Mouse (Mus musculus): ENCODE measurements around the gene Spem2. TPM values are rescaled to one million over a fixed set of nuclear protein-coding genes. Genes with fewer than 3 reads are reported as not detected.
A peak's percentile ranks its signal among the peaks of the same experiment; 100 is the strongest.

Spem2 gene
- polyA plus RNA-seq, 1 experiment = 858 TPM

DNA sequence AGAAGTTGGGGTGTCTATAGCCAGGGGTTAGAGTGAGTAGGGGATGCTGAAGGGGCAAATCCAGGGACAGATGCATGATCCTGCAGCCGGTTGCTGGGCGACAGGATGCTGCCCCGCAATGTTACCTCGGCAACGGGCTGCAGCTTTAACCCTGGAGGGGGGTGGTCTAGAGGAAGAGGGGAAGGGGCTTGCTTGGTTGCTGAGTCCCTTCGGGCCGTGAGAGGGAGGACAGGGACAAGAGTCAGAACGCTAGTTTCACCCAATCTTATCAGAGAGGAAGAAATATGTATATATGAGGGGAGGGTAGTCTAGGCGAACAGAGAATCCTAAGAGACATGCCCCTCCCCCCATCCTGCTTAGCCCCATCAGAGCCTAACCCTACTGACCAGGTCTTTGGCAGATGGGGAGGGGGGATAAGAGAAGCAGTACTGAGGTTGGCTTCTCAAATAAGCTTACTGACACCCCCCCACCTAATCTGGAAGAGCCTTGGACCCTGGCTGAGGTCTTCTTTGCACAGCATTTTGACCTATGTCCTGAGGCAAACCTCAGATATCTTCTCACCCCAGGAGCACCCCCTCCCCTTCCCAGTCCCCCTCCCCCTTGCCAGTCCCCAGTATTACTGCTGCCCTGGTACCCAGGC is 17.2 kb upstream of the Spem2 start:
- H3K27ac ChIP-seq (ENCODE audit: control insufficient read depth, insufficient read depth, low read depth, low read length) = no peak overlapping the region
- H3K36me3 ChIP-seq (ENCODE audit: control insufficient read depth, insufficient read depth, low read length) = no peaks in the 10 kb centered on the region
- peaks cover 39% of the 10 kb centered on the region for H3K4me1 ChIP-seq (ENCODE audit: control insufficient read depth, insufficient read depth, low read length)
- no peaks in the 10 kb centered on the region for H3K27me3 ChIP-seq (ENCODE audit: control insufficient read depth, insufficient read depth, low read length)
- TF ChIP-seq POLR2A (IDR thresholded peaks at IDR 0.05; ENCODE audit: control insufficient read depth, low read depth, low read length) (no peak), CTCF (IDR thresholded peaks at IDR 0.05; ENCODE audit: control insufficient read depth, insufficient read depth, insufficient replicate concordance, low read depth, low read length) (no peak)
- H3K4me3 ChIP-seq (ENCODE audit: control insufficient read depth, low read depth, low read length) = no peak overlapping the region

DNA sequence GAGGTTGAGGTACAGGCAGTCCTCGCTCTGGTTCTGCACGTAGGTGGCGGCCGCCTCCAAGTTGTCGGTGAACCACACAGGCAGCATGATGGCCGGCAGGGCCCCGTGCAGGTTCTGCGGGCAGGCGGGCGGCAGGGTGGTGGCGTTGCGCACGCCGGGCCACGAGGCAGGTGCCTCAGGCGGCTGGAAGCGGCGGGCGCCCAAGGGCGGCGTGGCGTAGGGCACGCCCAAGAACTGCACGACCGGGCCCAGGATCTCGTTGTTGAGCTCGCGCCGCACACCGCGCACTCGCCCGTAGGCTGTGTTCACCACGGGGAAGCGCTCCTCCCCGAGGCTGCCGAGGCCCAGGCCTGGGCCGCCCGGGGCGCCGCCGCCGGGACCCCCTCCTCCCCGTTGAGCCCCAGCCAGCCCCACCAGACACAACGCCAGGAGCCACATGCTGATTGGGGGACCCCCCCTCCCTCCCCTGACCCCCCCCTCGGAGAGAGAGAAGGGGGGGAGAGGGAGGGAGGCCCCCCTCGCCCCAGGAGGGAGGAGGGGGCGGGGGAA is 15.8 kb upstream of the Spem2 start:
- peak overlapping the region; percentile 57 for H3K4me3 ChIP-seq (ENCODE audit: control insufficient read depth, low read depth, low read length)
- H3K27ac ChIP-seq (ENCODE audit: control insufficient read depth, insufficient read depth, low read depth, low read length) = peak overlapping the region; percentile 2; the same call in 1 of the 2 replicates
- no peaks in the 10 kb centered on the region for H3K27me3 ChIP-seq (ENCODE audit: control insufficient read depth, insufficient read depth, low read length)
- peaks cover 39% of the 10 kb centered on the region for H3K4me1 ChIP-seq (ENCODE audit: control insufficient read depth, insufficient read depth, low read length)
- TF ChIP-seq CTCF (IDR thresholded peaks at IDR 0.05; ENCODE audit: control insufficient read depth, insufficient read depth, insufficient replicate concordance, low read depth, low read length) (no peak), POLR2A (IDR thresholded peaks at IDR 0.05; ENCODE audit: control insufficient read depth, low read depth, low read length) (peak; percentile 34; the same call in 1 of the 2 replicates)
- H3K36me3 ChIP-seq (ENCODE audit: control insufficient read depth, insufficient read depth, low read length) = no peaks in the 10 kb centered on the region

DNA sequence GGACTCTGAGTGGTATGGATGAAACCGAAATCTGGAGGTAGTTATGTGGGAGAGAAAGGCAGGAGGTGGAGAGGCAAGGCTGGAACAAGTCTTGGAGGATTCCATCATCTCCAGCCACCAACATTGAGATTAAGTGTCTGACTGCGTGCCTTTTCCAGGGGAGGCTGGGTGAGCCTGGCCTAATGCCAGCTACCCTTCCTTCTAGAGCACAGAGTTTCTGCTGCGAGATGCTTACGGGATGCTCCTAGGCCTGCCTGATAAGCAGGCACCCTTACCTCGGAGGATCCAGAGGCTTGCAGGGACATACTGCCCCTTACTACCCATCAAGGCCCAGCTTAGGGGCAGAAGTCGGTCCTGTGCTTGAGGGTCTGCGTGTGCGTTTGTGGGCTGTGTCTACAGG is 15.3 kb upstream of the Spem2 start:
- Histone ChIP-seq H3K4me1 (ENCODE audit: control insufficient read depth, insufficient read depth, low read length) (peaks cover 35% of the 10 kb centered on the region), H3K4me3 (ENCODE audit: control insufficient read depth, low read depth, low read length) (peak overlapping the region; percentile 57), H3K36me3 (ENCODE audit: control insufficient read depth, insufficient read depth, low read length) (no peaks in the 10 kb centered on the region), H3K27ac (ENCODE audit: control insufficient read depth, insufficient read depth, low read depth, low read length) (no peak overlapping the region; the same call in 1 of the 2 replicates), H3K27me3 (ENCODE audit: control insufficient read depth, insufficient read depth, low read length) (no peaks in the 10 kb centered on the region)
- no peak for TF ChIP-seq CTCF (IDR thresholded peaks at IDR 0.05; ENCODE audit: control insufficient read depth, insufficient read depth, insufficient replicate concordance, low read depth, low read length)
- TF ChIP-seq POLR2A (IDR thresholded peaks at IDR 0.05; ENCODE audit: control insufficient read depth, low read depth, low read length) = no peak

DNA sequence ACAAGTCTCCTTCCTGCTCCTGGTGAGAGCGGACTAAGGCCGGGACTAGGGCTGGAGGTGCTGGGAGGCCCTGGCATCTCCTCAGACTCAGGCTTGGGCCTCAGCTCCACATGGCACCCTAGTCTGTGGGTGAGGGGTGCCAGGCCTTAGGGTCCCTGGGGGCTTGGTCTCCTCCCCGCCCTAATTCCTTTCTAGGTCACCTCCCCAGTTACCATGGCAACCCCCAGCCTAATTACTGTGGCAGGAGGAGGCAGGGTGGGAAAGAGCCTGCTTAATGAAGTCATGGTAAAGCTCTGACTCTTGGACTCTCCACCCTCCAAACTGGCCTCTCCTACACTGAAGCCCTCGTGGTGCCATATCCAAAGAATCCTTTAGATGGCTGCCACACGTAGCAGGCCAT is 10.6 kb upstream of the Spem2 start:
- Histone ChIP-seq H3K4me1 (ENCODE audit: control insufficient read depth, insufficient read depth, low read length) (peaks cover 4% of the 10 kb centered on the region), H3K36me3 (ENCODE audit: control insufficient read depth, insufficient read depth, low read length) (no peaks in the 10 kb centered on the region), H3K4me3 (ENCODE audit: control insufficient read depth, low read depth, low read length) (no peak overlapping the region), H3K27me3 (ENCODE audit: control insufficient read depth, insufficient read depth, low read length) (no peaks in the 10 kb centered on the region), H3K27ac (ENCODE audit: control insufficient read depth, insufficient read depth, low read depth, low read length) (no peak overlapping the region)
- TF ChIP-seq CTCF (IDR thresholded peaks at IDR 0.05; ENCODE audit: control insufficient read depth, insufficient read depth, insufficient replicate concordance, low read depth, low read length) (no peak), POLR2A (IDR thresholded peaks at IDR 0.05; ENCODE audit: control insufficient read depth, low read depth, low read length) (no peak)

GRCm38 (mm10) chr11:69823456-69823855 is 5.2 kb upstream of the Spem2 start:
- Histone ChIP-seq H3K27ac (ENCODE audit: control insufficient read depth, insufficient read depth, low read depth, low read length) (no peak overlapping the region), H3K4me3 (ENCODE audit: control insufficient read depth, low read depth, low read length) (no peak overlapping the region), H3K27me3 (ENCODE audit: control insufficient read depth, insufficient read depth, low read length) (no peaks in the 10 kb centered on the region), H3K4me1 (ENCODE audit: control insufficient read depth, insufficient read depth, low read length) (no peaks in the 10 kb centered on the region), H3K36me3 (ENCODE audit: control insufficient read depth, insufficient read depth, low read length) (no peaks in the 10 kb centered on the region)
- no peak for TF ChIP-seq CTCF (IDR thresholded peaks at IDR 0.05; ENCODE audit: control insufficient read depth, insufficient read depth, insufficient replicate concordance, low read depth, low read length)
- TF ChIP-seq POLR2A (IDR thresholded peaks at IDR 0.05; ENCODE audit: control insufficient read depth, low read depth, low read length) = no peak

DNA sequence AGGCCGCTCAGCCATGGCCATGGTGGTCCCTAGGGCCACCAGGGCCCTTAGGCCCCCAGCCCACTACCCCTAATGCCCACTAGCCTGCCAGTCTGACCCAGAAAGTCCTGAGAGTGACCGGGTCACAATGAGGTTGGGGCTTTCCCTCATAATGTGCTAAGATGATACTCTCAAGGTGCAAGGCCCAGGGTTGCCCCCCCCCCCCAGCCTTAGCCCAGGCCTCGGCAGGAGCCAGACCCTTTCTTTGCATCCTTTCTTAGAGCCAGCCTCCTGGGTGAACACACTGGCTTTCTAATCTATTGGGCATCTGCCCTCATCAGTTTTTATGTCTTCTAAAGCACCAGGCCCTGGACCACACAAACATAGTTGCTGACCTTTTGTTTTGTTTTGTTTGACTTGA is 3.8 kb upstream of the Spem2 start, which contains the start of gene Spem1:
Gene Spem1, minus strand, starts transcription at position 101 of the 400 bp plus-strand sequence.
- Histone ChIP-seq H3K27me3 (ENCODE audit: control insufficient read depth, insufficient read depth, low read length) (no peaks in the 10 kb centered on the region), H3K4me3 (ENCODE audit: control insufficient read depth, low read depth, low read length) (peak within 1 kb of the TSS; percentile 71), H3K27ac (ENCODE audit: control insufficient read depth, insufficient read depth, low read depth, low read length) (no peak within 1 kb of the TSS), H3K36me3 (ENCODE audit: control insufficient read depth, insufficient read depth, low read length) (no peaks in the 10 kb centered on the region), H3K4me1 (ENCODE audit: control insufficient read depth, insufficient read depth, low read length) (no peaks in the 10 kb centered on the region)
- no peak; the same call in 1 of the 2 replicates for TF ChIP-seq POLR2A (IDR thresholded peaks at IDR 0.05; ENCODE audit: control insufficient read depth, low read depth, low read length)
- TF ChIP-seq CTCF (IDR thresholded peaks at IDR 0.05; ENCODE audit: control insufficient read depth, insufficient read depth, insufficient replicate concordance, low read depth, low read length) = no peak

DNA sequence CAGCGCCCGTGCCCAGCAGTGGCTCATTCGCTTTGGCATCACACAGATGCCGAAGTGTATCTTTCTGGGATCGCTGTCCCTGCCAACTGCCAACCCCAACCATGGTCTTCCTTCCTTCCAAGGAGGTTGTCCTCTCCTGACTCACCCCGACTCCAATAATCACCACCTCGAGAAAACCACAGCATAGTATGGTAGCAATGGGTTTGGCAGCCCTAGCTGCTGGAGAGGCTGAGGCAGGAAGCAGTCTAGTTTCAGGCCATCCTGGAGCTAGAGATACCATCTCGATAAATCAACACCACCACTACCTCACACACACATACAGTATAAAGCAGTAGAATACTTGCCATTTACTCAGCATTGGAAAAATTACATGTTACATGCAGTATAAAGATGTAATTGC is 606 bp upstream of the Spem2 start:
- Histone ChIP-seq H3K4me3 (ENCODE audit: control insufficient read depth, low read depth, low read length) (peak overlapping the region; percentile 74), H3K4me1 (ENCODE audit: control insufficient read depth, insufficient read depth, low read length) (peaks cover 2% of the 10 kb centered on the region; the same call in 1 of the 2 replicates), H3K27ac (ENCODE audit: control insufficient read depth, insufficient read depth, low read depth, low read length) (no peak overlapping the region), H3K27me3 (ENCODE audit: control insufficient read depth, insufficient read depth, low read length) (no peaks in the 10 kb centered on the region), H3K36me3 (ENCODE audit: control insufficient read depth, insufficient read depth, low read length) (no peaks in the 10 kb centered on the region)
- no peak; the same call in 1 of the 2 replicates for TF ChIP-seq POLR2A (IDR thresholded peaks at IDR 0.05; ENCODE audit: control insufficient read depth, low read depth, low read length)
- TF ChIP-seq CTCF (IDR thresholded peaks at IDR 0.05; ENCODE audit: control insufficient read depth, insufficient read depth, insufficient replicate concordance, low read depth, low read length) = no peak

All from testis, adult 2 months (tissue).